Comparison of ENCODE assay signal across 11 mouse cellular contexts in genomic region chr13:94375526-94376390, GRCm38 (mm10). TPM values are rescaled to one million over a fixed set of nuclear protein-coding genes. Genes with fewer than 3 reads are reported as not detected.
DNase-seq lines count a peak whose midpoint lies in the region; ATAC-seq lines count a peak whose summit lies in the region.
"Had no signal": no experiment of that assay in that cellular context is flagged by ENCODE, and none has a peak within 500 bp of the region (broad histone marks: within the 10 kb centered on the region; RNA-seq: fewer than 3 reads in every experiment).

No protein-coding gene starts in this region.

- peak; percentile 76 for ATAC-seq in hindbrain, embryonic 14.5 days (ENCODE audit: low FRiP score)
- no peak for ATAC-seq in hindbrain, embryonic 12.5 days (ENCODE audit: low FRiP score)

- DNase-seq in hindbrain, embryonic 14.5 days (ENCODE audit: low spot score) = peak; percentile 73
- peak; percentile 97 to 98 for DNase-seq in cerebellum, postnatal 10 days
- DNase-seq in layer of hippocampus, postnatal 10 days (ENCODE audit: low spot score in 2 of 2) = peak; percentile 90 to 93
- DNase-seq in right cerebral cortex, adult 2 months (ENCODE audit: low spot score in 2 of 2) = peak; percentile 65 to 73
- DNase-seq in kidney, postnatal 36 days = no peak
- no peak for DNase-seq in thymus, postnatal 10 days (ENCODE audit: low spot score in 2 of 2)
- DNase-seq in ovary, adult 18-20 months (ENCODE audit: low spot score) = no peak
- DNase-seq: embryo, embryonic 11 days; heart, postnatal 4 days had no signal

- peaks cover 12% of the 10 kb centered on the region for H3K4me1 ChIP-seq in hindbrain, embryonic 14.5 days (replicated peaks; ENCODE audit: control insufficient read depth, insufficient read depth, low read length)
- H3K4me1 ChIP-seq in hindbrain, embryonic 12.5 days = peaks cover 12% of the 10 kb centered on the region
- H3K4me1 ChIP-seq: limb, embryonic 12.5 days had no signal

- no peaks in the 10 kb centered on the region for H3K9me3 ChIP-seq in hindbrain, embryonic 14.5 days (ENCODE audit: control insufficient read depth, low read length)
- no peaks in the 10 kb centered on the region for H3K9me3 ChIP-seq in hindbrain, embryonic 12.5 days (replicated peaks)
- H3K9me3 ChIP-seq: limb, embryonic 12.5 days had no signal

- no peak overlapping the region for H3K4me2 ChIP-seq in hindbrain, embryonic 14.5 days (replicated peaks)
- no peak overlapping the region for H3K4me2 ChIP-seq in hindbrain, embryonic 12.5 days (replicated peaks)
- H3K4me2 ChIP-seq: limb, embryonic 12.5 days had no signal

- H3K4me3 ChIP-seq in hindbrain, embryonic 14.5 days (replicated peaks; ENCODE audit: low read length) = no peak overlapping the region
- H3K4me3 ChIP-seq in hindbrain, embryonic 12.5 days = no peak overlapping the region
- H3K4me3 ChIP-seq: limb, embryonic 12.5 days had no signal

- H3K36me3 ChIP-seq in hindbrain, embryonic 14.5 days (replicated peaks; ENCODE audit: control insufficient read depth, insufficient read depth) = no peaks in the 10 kb centered on the region
- H3K36me3 ChIP-seq in hindbrain, embryonic 12.5 days = no peaks in the 10 kb centered on the region

- peak overlapping the region; percentile 59; the same call in 1 of the 2 replicates for H3K27ac ChIP-seq in hindbrain, embryonic 14.5 days
- H3K27ac ChIP-seq in hindbrain, embryonic 12.5 days = no peak overlapping the region
- H3K27ac ChIP-seq: limb, embryonic 12.5 days had no signal

- 65% methylated on average over 7 of the region's 7 CpGs for WGBS in hindbrain, embryonic 14.5 days
- WGBS in hindbrain, embryonic 12.5 days = 85% methylated on average over 7 of the region's 7 CpGs

- H3K27me3 ChIP-seq in hindbrain, embryonic 14.5 days (ENCODE audit: control insufficient read depth, insufficient read depth, low read length) = no peaks in the 10 kb centered on the region
- H3K27me3 ChIP-seq in hindbrain, embryonic 12.5 days = no peaks in the 10 kb centered on the region
- H3K27me3 ChIP-seq: limb, embryonic 12.5 days had no signal

- H3K9ac ChIP-seq in hindbrain, embryonic 14.5 days = no peak overlapping the region
- H3K9ac ChIP-seq in hindbrain, embryonic 12.5 days = no peak overlapping the region
- H3K9ac ChIP-seq: limb, embryonic 12.5 days had no signal

RNA-seq across cellular contexts. Expression of gene Ap3b1, which starts 17.0 kb away (rescaled TPM):
- polyA plus RNA-seq in hindbrain, embryonic 14.5 days (2014; fragmentation: Nextera tagmentation; extraction: Ambion mirVana) = 27.3 and 32.6 TPM in 2 replicates
- 40.5 and 43.9 TPM in 2 replicates for polyA plus RNA-seq in hindbrain, embryonic 12.5 days (2016; fragmentation: Nextera tagmentation; extraction: Ambion mirVana)
- 10 to 100 TPM; 45.4 to 46.2 TPM for total RNA-seq in layer of hippocampus, postnatal 10 days (2021)

Comparison
In these comparisons a context has a peak if more than half of its experiments do, and no peak if none do; other contexts are left out.
1. DNase-seq: peak in hindbrain, embryonic 14.5 days (single experiment), cerebellum, postnatal 10 days (2 of 2), layer of hippocampus, postnatal 10 days (2 of 2) and right cerebral cortex, adult 2 months (2 of 2); none in kidney, postnatal 36 days (0 of 2), thymus, postnatal 10 days (0 of 2) and ovary, adult 18-20 months (single experiment).